Mouse (Mus musculus) megakaryocyte progenitor cell, adult 5-6 weeks (primary cell): ENCODE measurements at regions not wholly inside any gene's neighbourhood (a gene's known extent, or its start where the extent isn't known, plus 50 kb on each side); places are given as distances from the start of the nearest gene placed in this dataset.
A peak's percentile ranks its signal among the peaks of the same experiment; 100 is the strongest.

ENCODE experiments used
- ATAC-seq: replicated peaks from 2 replicates; pipeline ENCODE4 v1.8.0; 2016; ENCODE audit warnings: mild to moderate bottlenecking, moderate TSS enrichment, inconsistent platforms; ENCODE audit not compliant: poor library complexity

GRCm38 (mm10) chr4:105551966-105552685 lies 237.5 kb upstream of the Gm12728 start:
- peak; percentile 44; the same call in 1 of the 2 replicates for ATAC-seq

- ATAC-seq: no peak
Observed at GRCm38 (mm10) chr4:105554994-105555393, 234.7 kb upstream of the Gm12728 start.

- no peak for ATAC-seq
Observed at GRCm38 (mm10) chr4:105555941-105556340, 233.7 kb upstream of the Gm12728 start.

- ATAC-seq: no peak
Observed at GRCm38 (mm10) chr4:105557396-105557795, 232.3 kb upstream of the Gm12728 start.

GRCm38 (mm10) chr4:105560055-105560454 lies 229.6 kb upstream of the Gm12728 start:
- ATAC-seq: no peak

GRCm38 (mm10) chr4:105560781-105561180 lies 228.9 kb upstream of the Gm12728 start:
- no peak for ATAC-seq

- no peak for ATAC-seq
Observed at GRCm38 (mm10) chr4:105561611-105562010, 228.1 kb upstream of the Gm12728 start.

GRCm38 (mm10) chr4:105565796-105566195 lies 223.9 kb upstream of the Gm12728 start:
- ATAC-seq: no peak

GRCm38 (mm10) chr4:105566513-105567457 lies 222.9 kb upstream of the Gm12728 start:
- ATAC-seq: peak; percentile 97

- ATAC-seq: no peak
Observed at GRCm38 (mm10) chr4:105569671-105570070, 220.0 kb upstream of the Gm12728 start.

- no peak for ATAC-seq
Observed at GRCm38 (mm10) chr4:105575550-105575949, 214.1 kb upstream of the Gm12728 start.

- ATAC-seq: no peak
Observed at GRCm38 (mm10) chr4:105580987-105581386, 208.7 kb upstream of the Gm12728 start.

GRCm38 (mm10) chr4:105584329-105584925 lies 205.2 kb upstream of the Gm12728 start:
- no peak for ATAC-seq

GRCm38 (mm10) chr4:105603661-105604060 lies 186.0 kb upstream of the Gm12728 start:
- ATAC-seq: no peak

- no peak for ATAC-seq
Observed at GRCm38 (mm10) chr4:105604607-105605006, 185.1 kb upstream of the Gm12728 start.

GRCm38 (mm10) chr4:105606731-105607130 lies 182.9 kb upstream of the Gm12728 start:
- ATAC-seq: no peak

- ATAC-seq: no peak
Observed at GRCm38 (mm10) chr4:105610917-105611316, 178.8 kb upstream of the Gm12728 start.

GRCm38 (mm10) chr4:105614390-105614789 lies 175.3 kb upstream of the Gm12728 start:
- ATAC-seq: no peak

GRCm38 (mm10) chr4:105626371-105627320 lies 163.0 kb upstream of the Gm12728 start:
- ATAC-seq: peak; percentile 76

- no peak for ATAC-seq
Observed at GRCm38 (mm10) chr4:105629581-105629980, 160.1 kb upstream of the Gm12728 start.
